Mouse (Mus musculus) olfactory bulb, adult 2 months (tissue): ENCODE results near the gene Oat.

Source experiments
- CTCF ChIP-seq: fragments of 200-500 bp; IDR thresholded peaks from 2 replicates; pipeline ENCODE4 v1.5.1; 2012; ENCODE audit warnings: low read depth, mild to moderate bottlenecking, low read length, moderate library complexity; ENCODE audit not compliant: insufficient read depth
- POLR2A ChIP-seq: fragments of 200-500 bp; IDR thresholded peaks from 2 replicates; pipeline ENCODE4 v1.6.1; 2012; ENCODE audit warnings: mild to moderate bottlenecking, low read depth, low read length, moderate library complexity; ENCODE audit not compliant: insufficient read depth

DNA sequence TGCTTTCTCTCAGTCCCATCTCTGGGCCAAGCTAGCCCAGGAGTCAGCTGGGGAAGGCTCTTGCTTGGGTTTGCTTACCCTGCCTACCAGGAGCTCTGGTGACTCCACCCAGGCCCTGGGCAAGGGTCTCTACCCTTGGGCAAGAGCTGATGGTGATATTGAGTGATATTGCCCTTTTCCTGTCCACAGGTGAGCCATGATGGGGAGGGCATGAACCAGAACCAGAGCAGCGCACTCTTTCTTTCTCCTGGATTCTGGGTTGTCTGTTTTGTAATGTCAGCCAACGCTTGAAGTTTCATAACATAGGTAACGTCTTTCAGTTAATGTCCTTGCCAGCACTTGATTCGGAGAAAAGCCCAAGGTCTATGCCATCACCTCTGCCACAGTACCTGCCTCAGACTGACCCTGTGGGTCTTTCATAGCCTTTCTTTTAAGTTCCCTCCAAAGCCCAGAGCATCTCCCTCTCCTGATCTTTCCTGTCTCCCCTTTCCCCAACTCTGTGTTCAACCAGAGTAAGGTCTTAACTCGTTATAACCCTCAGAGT, 40.9 kb upstream of the Oat start:
- no peak for TF ChIP-seq CTCF
- TF ChIP-seq POLR2A = no peak
